In the genomic region with DNA sequence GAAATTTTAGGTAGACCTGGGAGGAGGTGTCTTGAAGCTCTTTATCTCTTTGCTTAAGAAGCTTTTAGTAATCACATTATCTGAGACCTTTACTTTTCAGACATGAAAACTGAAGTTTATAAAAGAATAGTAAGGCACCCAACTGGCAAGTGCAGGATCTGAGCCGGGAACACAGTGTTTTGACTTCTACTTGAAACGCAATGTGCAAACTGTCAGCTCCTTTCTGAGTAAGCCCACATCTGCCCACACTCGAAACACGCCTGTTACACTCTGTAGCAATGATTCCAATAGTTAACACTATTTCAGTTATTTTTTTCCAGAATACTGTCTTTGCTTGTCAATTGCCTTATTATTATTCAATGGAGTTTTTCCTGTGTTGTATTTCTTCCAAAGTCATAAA, we compare ENCODE assay signal across 19 mouse cellular contexts.
"Had no signal": no experiment of that assay in that cellular context is flagged by ENCODE, and none has a peak within 500 bp of the region (broad histone marks: within the 10 kb centered on the region; RNA-seq: fewer than 3 reads in every experiment).

No protein-coding gene starts in this region.

- H3K4me2 ChIP-seq: limb, embryonic 12.5 days; liver, embryonic 13.5 days; lung, embryonic 15.5 days; midbrain, embryonic 11.5 days; midbrain, embryonic 15.5 days; neural tube, embryonic 12.5 days had no signal

- H3K27me3 ChIP-seq: limb, embryonic 12.5 days; liver, embryonic 13.5 days; lung, embryonic 15.5 days; megakaryocyte, embryonic 14.5 days; midbrain, embryonic 15.5 days; neural tube, embryonic 12.5 days had no signal

- DNase-seq: kidney, postnatal 25 days; liver; liver, embryonic 13.5 days; liver, postnatal 0 days; lung, postnatal 14 days; retina, postnatal 1 day; right cerebral cortex, postnatal 4 days; spleen, adult 18-20 months; thymus, adult 2 months; thymus, postnatal 25 days had no signal

- H3K4me1 ChIP-seq: limb, embryonic 12.5 days; liver, embryonic 13.5 days; lung, embryonic 15.5 days; midbrain, embryonic 15.5 days; neural tube, embryonic 12.5 days had no signal

- H3K27ac ChIP-seq: left cerebral cortex, adult 2 months; limb, embryonic 12.5 days; liver, embryonic 13.5 days; lung, embryonic 15.5 days; macrophage; midbrain, embryonic 15.5 days; neural tube, embryonic 12.5 days had no signal

- H3K4me3 ChIP-seq: left cerebral cortex, adult 2 months; limb, embryonic 12.5 days; liver, embryonic 13.5 days; lung, embryonic 15.5 days; megakaryocyte, embryonic 14.5 days; midbrain, embryonic 15.5 days; neural tube, embryonic 12.5 days had no signal

- H3K9me3 ChIP-seq: limb, embryonic 12.5 days; liver, embryonic 13.5 days; lung, embryonic 15.5 days; megakaryocyte, embryonic 14.5 days; midbrain, embryonic 15.5 days; neural tube, embryonic 12.5 days had no signal

- H3K9ac ChIP-seq: limb, embryonic 12.5 days; liver, embryonic 13.5 days; liver, postnatal 0 days; lung, embryonic 15.5 days; midbrain, embryonic 15.5 days; neural tube, embryonic 12.5 days had no signal

- H3K36me3 ChIP-seq: limb, embryonic 12.5 days; liver, embryonic 13.5 days; lung, embryonic 15.5 days; midbrain, embryonic 15.5 days; neural tube, embryonic 12.5 days had no signal

- ATAC-seq: intestine, postnatal 0 days; liver, postnatal 0 days; midbrain, embryonic 15.5 days had no signal
